Mouse (Mus musculus) heart, adult 2 months (tissue): ENCODE data around the gene Cd101.

Experiments used
- CTCF ChIP-seq: fragments of 200-600 bp; IDR thresholded peaks from 2 replicates; pipeline ENCODE4 v1.8.1; 2022; ENCODE audit warnings: antibody characterized with exemption, mild to moderate bottlenecking, moderate library complexity
- EP300 ChIP-seq: fragments of 200-500 bp; IDR thresholded peaks from 2 replicates; pipeline ENCODE4 v1.6.1; 2011; ENCODE audit warnings: low read depth, low read length, control low read depth; ENCODE audit not compliant: insufficient read depth
- POLR2A ChIP-seq: fragments of 200-500 bp; IDR thresholded peaks from 2 replicates; pipeline ENCODE4 v1.6.1; 2011; ENCODE audit warnings: mild to moderate bottlenecking, low read depth, low read length, control low read depth; ENCODE audit not compliant: insufficient read depth

GRCm38 (mm10) chr3:101029339-101029738 is at the start of gene Cd101:
- no peak for TF ChIP-seq CTCF
- no peak for TF ChIP-seq EP300
- TF ChIP-seq POLR2A = no peak
